Mouse (Mus musculus) liver, embryonic 14.5 days (tissue): Measurements from ENCODE around the gene Rhov.

ENCODE experiments used
- CTCF ChIP-seq: IDR thresholded peaks from 2 replicates; pipeline ENCODE4 v1.5.1; 2016; ENCODE audit warnings: antibody characterized with exemption, low read depth, control low read depth
- EP300 ChIP-seq: IDR thresholded peaks from 2 replicates; pipeline ENCODE4 v1.6.1; 2016; ENCODE audit warnings: antibody characterized with exemption, low read depth

DNA sequence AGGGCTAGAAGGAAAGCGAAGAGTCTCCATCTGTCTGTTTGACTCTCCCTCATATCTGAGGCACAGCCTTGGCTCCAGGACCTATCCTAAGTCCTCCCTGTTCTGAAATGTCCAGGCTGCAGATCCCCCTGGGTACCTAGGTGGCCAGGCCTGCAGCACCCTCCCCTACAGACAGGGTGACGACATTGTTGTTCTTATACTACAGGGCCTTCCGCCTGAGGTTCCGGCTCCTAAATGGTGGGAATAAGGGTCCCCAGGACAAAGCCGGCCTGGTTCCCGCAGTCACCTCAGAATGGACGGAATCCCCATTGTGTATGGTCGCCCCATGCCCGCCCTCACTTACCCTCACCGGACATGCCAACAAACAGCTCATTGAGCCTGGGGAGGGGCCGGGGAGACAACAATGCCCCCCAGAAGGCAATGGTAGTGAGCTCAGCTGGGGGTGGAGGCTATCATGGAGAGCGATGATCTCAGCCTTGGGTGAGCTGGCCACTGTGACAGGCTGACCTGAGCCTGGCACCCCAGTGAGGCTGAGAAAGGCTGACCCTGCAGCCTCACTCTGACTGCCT lies 43.8 kb upstream of the Rhov start:
- no peak for TF ChIP-seq EP300
- no peak for TF ChIP-seq CTCF
